In the genomic region with DNA sequence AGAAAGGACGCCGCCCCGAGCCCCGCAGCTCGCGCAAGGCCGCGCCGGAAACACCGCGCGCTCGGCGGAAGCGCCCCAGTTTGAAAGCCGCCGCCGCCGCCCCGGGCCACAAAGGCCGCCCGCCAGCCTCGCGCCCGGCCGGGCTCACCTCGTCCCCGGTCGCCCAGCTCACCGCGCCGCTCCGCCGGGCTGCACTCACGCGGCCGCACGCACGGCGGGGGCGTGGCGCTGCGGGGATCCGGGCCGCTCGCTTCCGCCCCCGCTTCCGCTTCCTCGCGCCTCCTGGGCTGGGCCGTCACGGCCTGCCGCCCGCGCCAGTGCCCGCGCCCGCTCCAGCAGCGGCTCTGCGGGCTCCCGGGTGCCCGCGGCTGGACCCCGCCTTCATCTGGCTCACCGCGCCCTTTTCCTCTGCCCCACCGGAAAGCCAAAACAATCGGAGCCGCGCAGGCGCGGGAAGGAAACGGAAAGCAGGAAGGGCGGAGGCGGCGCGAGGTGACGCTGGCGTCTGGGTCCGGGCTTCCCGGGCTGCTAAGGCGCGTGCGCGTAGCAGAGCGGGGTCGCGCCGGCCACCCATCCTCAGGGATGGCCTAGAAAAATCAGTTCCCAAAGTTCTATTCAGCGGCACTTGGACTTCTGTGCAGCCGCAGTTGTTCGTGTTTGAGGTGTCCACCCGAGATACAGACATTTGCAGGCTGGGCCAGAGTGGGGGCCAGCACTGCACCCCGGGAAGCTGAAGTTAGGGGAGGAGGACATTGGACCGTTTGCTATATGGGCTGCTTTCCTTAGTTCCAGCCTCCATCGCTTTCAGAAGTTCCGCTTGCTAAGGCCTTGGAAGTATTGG, we compare ENCODE assay signal across 7 mouse cellular contexts. TPM values are rescaled to one million over a fixed set of nuclear protein-coding genes. Genes with fewer than 3 reads are reported as not detected.
DNase-seq lines count a peak whose midpoint lies in the region; ATAC-seq lines count a peak whose summit lies in the region.

A gene (minus strand): TSS at position 503 of the 841 bp plus-strand sequence.

- under 1% methylated on average over 87 of the region's 98 CpGs for WGBS in intestine, embryonic 16.5 days
- WGBS in midbrain, embryonic 11.5 days = under 1% methylated on average over 82 of the region's 98 CpGs

- intact Hi-C loops in gastrocnemius, postnatal 36 days (cut with DNase I) = no loop called here
- intact Hi-C loops in left cerebral cortex, postnatal 36 days (cut with DNase I) = loop anchor here (5.0 kb wide), 1 partner anchor 125 kb away; a partner anchor contains a TSS

- no peaks in the 10 kb centered on the region for H3K36me3 ChIP-seq in intestine, embryonic 16.5 days (ENCODE audit: control insufficient read depth, insufficient read depth, low read length)
- H3K36me3 ChIP-seq in midbrain, embryonic 11.5 days (ENCODE audit: control insufficient read depth, insufficient read depth, low read length) = no peaks in the 10 kb centered on the region

- peak; percentile 95 for ATAC-seq in intestine, embryonic 16.5 days
- ATAC-seq in midbrain, embryonic 11.5 days (ENCODE audit: low FRiP score) = peak; percentile 95

- peak within 1 kb of the TSS; percentile 97 for H3K9ac ChIP-seq in intestine, embryonic 16.5 days (ENCODE audit: low read depth, low read length)
- H3K9ac ChIP-seq in midbrain, embryonic 11.5 days (ENCODE audit: low read length) = peak within 1 kb of the TSS; percentile 94

- peaks cover 18% of the 10 kb centered on the region for H3K4me1 ChIP-seq in intestine, embryonic 16.5 days (ENCODE audit: control insufficient read depth, insufficient read depth, low read length)
- peaks cover 13% of the 10 kb centered on the region; the same call in 1 of the 2 replicates for H3K4me1 ChIP-seq in midbrain, embryonic 11.5 days (ENCODE audit: control insufficient read depth, insufficient read depth, low read length)

- no peaks in the 10 kb centered on the region for H3K9me3 ChIP-seq in intestine, embryonic 16.5 days (ENCODE audit: control insufficient read depth, low read length)
- H3K9me3 ChIP-seq in midbrain, embryonic 11.5 days (ENCODE audit: control insufficient read depth, low read length) = no peaks in the 10 kb centered on the region

- DNase-seq in adrenal gland, adult 18-20 months (ENCODE audit: low spot score in 2 of 2) = peak; percentile 91 to 92
- peak; percentile 96 for DNase-seq in embryo, embryonic 11 days
- DNase-seq in gastrocnemius, postnatal 36 days = peak; percentile 91 to 92
- DNase-seq in left cerebral cortex, postnatal 36 days (ENCODE audit: low spot score in 2 of 2) = peak; percentile 96 to 97
- DNase-seq in midbrain, embryonic 11.5 days (ENCODE audit: low spot score, missing footprints) = peak; percentile 98
- peak; percentile 93 for DNase-seq in skeletal muscle tissue, adult 2 months (ENCODE audit: low read depth, low spot score)

- peak within 1 kb of the TSS; percentile 100 for H3K27ac ChIP-seq in intestine, embryonic 16.5 days (ENCODE audit: low read length)
- H3K27ac ChIP-seq in midbrain, embryonic 11.5 days (ENCODE audit: low read depth, low read length) = peak within 1 kb of the TSS; percentile 98

- peak within 1 kb of the TSS; percentile 80 for H3K4me3 ChIP-seq in intestine, embryonic 16.5 days (ENCODE audit: low read length)
- peak within 1 kb of the TSS; percentile 82 for H3K4me3 ChIP-seq in midbrain, embryonic 11.5 days (ENCODE audit: low read depth, low read length)

- peak within 1 kb of the TSS; percentile 86 for H3K4me2 ChIP-seq in intestine, embryonic 16.5 days (ENCODE audit: low read depth, low read length)
- peak within 1 kb of the TSS; percentile 78 for H3K4me2 ChIP-seq in midbrain, embryonic 11.5 days

- no peaks in the 10 kb centered on the region for H3K27me3 ChIP-seq in intestine, embryonic 16.5 days (replicated peaks; ENCODE audit: control insufficient read depth, insufficient read depth, low read length)
- no peaks in the 10 kb centered on the region for H3K27me3 ChIP-seq in midbrain, embryonic 11.5 days (ENCODE audit: control insufficient read depth, insufficient read depth, low read length)

RNA-seq across cellular contexts. Expression of the gene that starts here (rescaled TPM):
- 10 to 100 TPM; 29.1 to 33.0 TPM for total RNA-seq in adrenal gland, adult 18-20 months (2021)
- total RNA-seq in gastrocnemius, postnatal 36 days (2021) = 10 to 100 TPM; 19.3 to 21.0 TPM
- 17.1 and 19.3 TPM in 2 replicates for polyA plus RNA-seq in intestine, embryonic 16.5 days (2015; fragmentation: Nextera tagmentation; extraction: Ambion mirVana)
- 10 to 100 TPM; 54.7 to 58.6 TPM for total RNA-seq in left cerebral cortex, postnatal 36 days (2021)
- polyA plus RNA-seq in midbrain, embryonic 11.5 days (2014; fragmentation: Nextera tagmentation; extraction: Ambion mirVana) = 29.6 and 36.1 TPM in 2 replicates

Comparison
In these comparisons a context has a peak if more than half of its experiments do, and no peak if none do; other contexts are left out.
1. Peak in every context shown above with its lines: DNase-seq, ATAC-seq, H3K4me3 ChIP-seq and H3K27ac ChIP-seq.